Mouse (Mus musculus): ENCODE measurements around the gene Stat5b.
A peak's percentile ranks its signal among the peaks of the same experiment; 100 is the strongest.

Gene Stat5b

GRCm38 (mm10) chr11:100766726-100767125, 83.8 kb downstream of the Stat5b start:
- no peak for DNase-seq (ENCODE audit: low spot score)

GRCm38 (mm10) chr11:100762831-100763230, 87.7 kb downstream of the Stat5b start, which contains the start of gene Hcrt:
Gene Hcrt, minus strand, starts transcription at chr11:100762931.
- no peak for DNase-seq (ENCODE audit: low spot score)

- DNase-seq (ENCODE audit: low spot score) = peak; percentile 87
These were observed 88.9 kb downstream of the Stat5b start for GRCm38 (mm10) chr11:100761547-100762045.

DNA sequence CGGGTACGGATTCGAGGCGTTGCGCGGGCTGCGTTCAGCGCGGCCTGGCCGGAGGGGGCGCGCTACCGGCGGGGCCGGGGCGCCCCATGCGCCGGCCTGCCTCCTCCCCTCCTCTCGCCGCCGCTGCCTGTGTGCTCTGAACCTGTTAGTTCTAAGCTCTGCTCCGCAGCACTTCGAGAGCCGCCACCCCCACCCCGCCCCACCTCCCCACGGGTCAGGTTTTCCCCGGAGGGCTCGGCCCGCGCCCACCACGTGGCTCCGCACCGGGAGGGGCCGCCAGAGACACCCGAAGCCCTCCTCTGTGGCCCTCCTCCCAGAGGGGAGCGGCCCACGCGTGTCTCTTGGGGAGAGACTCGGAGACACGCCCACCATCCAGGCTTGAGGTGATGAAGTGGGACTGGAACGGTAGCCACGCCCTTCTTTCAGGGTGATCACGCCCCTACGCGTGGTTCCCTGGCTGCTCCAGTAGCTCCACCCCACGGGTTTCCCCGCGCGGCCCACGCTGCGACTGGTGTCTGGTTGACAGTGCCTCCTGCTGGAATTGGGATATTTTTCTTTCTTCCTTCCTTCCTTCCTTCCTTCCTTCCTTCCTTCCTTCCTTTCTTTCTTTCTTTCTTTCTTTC, 90.8 kb downstream of the Stat5b start, which contains the start of gene Kcnh4:
TSS of gene Kcnh4 (minus strand) at position 332 of the 623 bp plus-strand sequence.
- DNase-seq (ENCODE audit: low spot score) = no peak

GRCm38 (mm10) chr11:100758707-100759610, 91.6 kb downstream of the Stat5b start:
- no peak for DNase-seq (ENCODE audit: low spot score)

- DNase-seq (ENCODE audit: low spot score) = no peak
These were observed 93.0 kb downstream of the Stat5b start for GRCm38 (mm10) chr11:100757566-100757965.

- no peak for DNase-seq (ENCODE audit: low spot score)
These were observed 94.0 kb downstream of the Stat5b start for GRCm38 (mm10) chr11:100756476-100756875.

DNA sequence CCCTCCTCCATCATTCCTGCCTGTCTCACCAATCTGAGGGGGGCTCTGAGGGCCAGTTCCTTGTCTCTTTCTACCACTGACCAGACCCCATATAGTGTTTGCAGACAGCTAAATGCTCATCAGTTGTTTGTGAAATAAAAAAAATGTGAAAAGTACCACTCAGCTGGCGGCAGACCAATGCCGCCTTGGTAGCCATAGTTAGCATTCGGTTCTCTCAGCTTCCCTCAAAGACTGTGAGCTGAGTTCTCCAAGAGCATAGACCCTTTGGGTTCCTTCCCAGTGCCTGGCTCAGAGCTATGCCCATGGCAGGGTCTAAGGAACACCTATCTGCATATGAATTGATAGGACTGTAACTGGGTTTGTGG, 95.8 kb downstream of the Stat5b start:
- DNase-seq (ENCODE audit: low spot score) = no peak

DNA sequence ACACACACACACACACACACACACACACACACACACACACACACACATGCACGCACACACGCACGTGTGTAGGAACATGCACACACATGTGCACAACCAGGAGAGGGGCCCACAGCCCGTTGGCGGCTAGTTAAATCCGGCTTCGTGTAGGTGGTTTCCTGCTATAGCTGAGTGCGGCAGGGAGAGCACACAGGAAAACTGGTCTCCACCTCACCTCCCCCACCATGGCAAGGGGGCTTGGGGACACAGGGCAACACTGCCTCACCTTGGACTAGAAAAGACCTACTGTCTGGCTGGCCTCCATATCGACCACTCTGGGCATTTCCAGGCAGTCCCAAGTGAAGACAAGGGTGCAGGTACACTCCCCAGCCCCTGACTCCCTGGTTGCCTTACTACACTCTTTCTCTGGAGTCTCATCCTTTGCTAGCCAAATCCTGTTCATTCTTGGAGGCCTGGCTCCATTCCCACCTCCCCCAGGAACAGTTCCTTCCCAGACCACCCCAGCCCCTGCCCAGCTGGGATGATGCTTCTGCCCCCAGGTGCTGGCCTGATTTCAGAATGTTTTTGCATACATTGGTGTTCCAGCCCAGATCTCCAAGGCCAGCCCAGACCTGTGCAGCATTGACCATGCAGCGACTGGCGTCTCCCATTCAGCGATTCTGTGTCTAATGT, 96.4 kb downstream of the Stat5b start:
- no peak for DNase-seq (ENCODE audit: low spot score)

DNA sequence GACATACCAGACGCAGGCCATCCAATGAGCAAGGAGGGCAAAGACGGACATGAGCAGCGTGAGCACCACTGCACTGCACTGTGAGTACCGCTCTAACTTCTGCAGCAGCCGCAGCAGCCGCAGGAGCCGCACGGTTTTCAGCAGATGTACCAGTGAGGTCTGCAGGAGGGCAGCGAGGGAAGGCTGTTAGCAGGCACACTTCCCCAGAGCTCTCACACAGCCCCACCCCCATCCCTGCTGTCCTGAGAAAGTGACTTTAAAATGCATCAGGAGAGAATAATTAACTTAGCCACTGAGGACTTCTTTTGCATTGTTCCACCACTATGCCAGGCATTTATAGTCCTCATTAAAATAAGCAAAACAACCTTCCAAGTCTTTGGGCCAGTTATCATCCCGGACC, 98.2 kb downstream of the Stat5b start:
- DNase-seq (ENCODE audit: low spot score) = no peak

DNA sequence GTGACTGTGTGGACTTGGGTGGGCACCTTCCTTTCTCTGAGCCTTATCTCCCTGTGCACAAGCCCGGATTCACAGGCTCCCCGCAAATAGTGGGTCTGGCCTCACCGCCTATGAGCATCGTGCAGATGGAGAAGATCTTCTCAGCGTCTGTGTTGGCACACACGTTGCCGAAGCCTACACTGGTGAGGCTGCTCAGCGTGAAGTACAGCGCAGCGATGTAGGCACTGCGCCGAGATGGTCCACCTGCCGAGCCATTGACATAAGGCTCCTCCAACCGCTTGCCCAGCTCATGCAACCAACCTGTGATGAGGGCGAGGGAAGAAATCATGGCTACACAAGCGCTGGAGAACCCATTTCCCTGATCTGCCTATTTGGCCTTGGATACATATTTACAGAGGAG, 100.4 kb downstream of the Stat5b start:
- DNase-seq (ENCODE audit: low spot score) = no peak

DNA sequence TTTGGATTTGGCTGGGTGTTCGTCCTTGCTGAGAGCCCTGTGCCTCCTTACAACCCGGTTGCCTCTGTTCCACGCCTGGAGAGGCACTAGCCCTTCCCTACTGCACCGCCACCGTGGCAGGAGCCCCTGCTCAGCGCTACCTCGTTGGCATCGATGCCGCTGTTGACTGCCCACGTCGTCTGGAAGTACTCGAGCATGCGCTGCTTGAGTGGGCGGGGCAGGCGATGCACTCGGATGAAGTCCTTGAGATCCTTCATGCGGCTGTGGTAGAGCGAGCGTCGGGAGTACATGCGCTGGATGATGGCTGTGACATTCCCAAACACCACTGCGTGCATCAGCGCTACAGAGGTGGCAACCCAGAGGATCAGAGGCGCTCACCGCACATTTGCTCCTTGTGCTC, 101.1 kb downstream of the Stat5b start:
- DNase-seq (ENCODE audit: low spot score) = no peak

GRCm38 (mm10) chr11:100748620-100749019, 101.9 kb downstream of the Stat5b start:
- DNase-seq (ENCODE audit: low spot score) = no peak

- no peak for DNase-seq (ENCODE audit: low spot score)
These were observed 103.4 kb downstream of the Stat5b start for GRCm38 (mm10) chr11:100747114-100747513.

DNA sequence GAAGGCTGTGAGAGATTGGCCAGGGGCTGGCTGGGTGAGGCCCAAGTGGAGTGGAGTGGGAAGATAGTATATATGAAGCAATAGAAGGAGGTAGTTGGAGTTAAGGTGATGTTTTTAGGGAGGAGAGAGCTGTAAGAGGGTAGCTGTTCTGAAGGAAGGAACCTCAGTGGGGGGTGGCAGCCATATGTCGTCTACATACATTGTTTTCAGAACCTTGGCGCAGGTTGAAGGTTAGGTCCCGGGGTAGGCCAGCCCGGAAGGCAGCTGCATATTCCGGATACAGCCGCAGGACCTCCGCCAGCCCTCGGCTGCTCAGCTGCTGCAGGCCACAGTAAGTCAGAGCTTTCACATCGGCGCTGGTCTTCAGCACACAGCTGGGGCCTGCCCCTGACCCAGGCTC, 104.0 kb downstream of the Stat5b start:
- no peak for DNase-seq (ENCODE audit: low spot score)

- no peak for DNase-seq (ENCODE audit: low spot score)
These were observed 105.4 kb downstream of the Stat5b start for GRCm38 (mm10) chr11:100745085-100745484.

GRCm38 (mm10) chr11:100741348-100741747, 109.2 kb downstream of the Stat5b start:
- no peak for DNase-seq (ENCODE audit: low spot score)

GRCm38 (mm10) chr11:100738749-100739148, 111.8 kb downstream of the Stat5b start:
- DNase-seq (ENCODE audit: low spot score) = no peak

DNA sequence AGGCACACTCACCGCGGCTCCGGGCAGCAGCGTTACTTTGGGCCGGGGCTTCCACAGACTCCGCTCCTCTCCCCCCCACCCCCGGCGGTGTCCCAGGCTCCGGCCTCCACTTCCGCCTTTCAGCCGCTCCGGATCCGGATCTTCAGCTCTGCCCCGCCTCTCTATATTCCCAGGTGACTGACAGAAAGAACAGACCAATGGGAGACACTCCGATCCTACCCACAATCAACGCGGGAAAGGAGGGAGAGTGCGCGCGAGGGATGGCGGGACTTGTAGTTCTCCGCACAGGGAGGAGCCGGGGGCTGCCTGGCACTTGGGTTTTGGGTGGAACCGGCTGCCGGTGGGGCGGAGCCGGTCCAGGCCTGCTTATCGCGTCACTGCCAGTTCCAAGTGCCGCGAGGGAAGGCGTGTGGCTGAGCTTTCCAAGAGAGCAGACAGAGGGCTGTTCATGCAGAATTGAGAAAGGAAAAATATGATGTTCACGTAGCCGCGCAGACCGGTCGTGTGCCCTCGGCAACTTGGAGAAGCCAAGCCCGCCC, 112.4 kb downstream of the Stat5b start, which contains the start of gene Rab5c:
TSS of gene Rab5c (minus strand) at position 150 of the 539 bp plus-strand sequence.
- peak; percentile 96 for DNase-seq (ENCODE audit: low spot score)

GRCm38 (mm10) chr11:100737105-100737733, 113.3 kb downstream of the Stat5b start:
- DNase-seq (ENCODE audit: low spot score) = no peak

DNA sequence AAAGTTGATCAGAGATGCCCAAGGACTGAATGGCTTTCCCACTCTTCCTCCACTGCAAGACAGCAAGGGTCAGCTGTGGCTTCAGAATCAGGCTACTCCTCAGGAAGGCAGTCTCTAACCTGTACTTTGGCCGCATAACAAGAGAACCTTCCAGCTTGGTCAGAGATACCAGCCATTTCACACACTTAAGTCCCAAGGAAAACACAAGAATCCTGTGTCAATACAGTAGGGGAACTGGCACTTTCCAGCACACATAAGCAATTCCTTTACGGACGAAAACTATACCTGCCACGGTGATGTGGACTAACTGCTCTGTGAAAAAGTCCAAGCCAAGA, 113.8 kb downstream of the Stat5b start:
- DNase-seq (ENCODE audit: low spot score) = no peak
